Mouse (Mus musculus): ENCODE data around the gene Tmem218.

Tmem218 gene

DNA sequence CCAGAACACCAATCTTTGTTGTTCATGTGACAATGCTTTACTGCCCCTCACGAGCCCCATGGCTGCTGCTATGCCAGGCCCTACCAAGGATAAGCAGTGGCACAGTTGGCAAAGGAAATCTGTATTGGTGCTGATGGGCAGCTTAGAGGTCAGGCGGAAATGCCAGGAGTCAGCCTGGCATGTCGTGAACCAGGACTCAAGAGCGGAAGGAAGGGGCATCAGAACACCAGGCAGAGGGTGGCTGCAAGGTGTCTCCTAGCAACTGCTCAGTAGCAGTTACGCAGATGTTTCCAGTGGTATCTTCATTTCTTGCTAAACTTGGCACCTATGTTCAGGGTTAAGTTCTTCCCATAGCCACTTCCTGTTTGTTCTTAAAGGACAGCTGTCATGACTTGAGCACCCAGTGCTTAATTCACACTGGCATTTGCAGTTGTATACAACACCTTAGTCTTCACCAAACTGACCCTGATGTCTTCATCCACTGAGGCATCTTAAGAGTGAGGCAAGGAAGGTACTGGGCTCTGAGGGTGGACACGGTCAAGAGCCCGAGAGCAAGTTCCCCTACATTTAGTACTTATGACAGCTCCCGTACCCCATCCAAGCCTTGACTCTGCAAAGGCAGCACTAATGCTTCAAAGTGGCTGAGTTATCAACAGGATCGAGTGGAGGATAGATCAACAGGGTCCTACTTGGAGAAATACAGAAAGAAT, 22.6 kb downstream of the Tmem218 start:
- no peak for ATAC-seq (ENCODE audit: insufficient number of reproducible peaks, low FRiP score, low TSS enrichment)

DNA sequence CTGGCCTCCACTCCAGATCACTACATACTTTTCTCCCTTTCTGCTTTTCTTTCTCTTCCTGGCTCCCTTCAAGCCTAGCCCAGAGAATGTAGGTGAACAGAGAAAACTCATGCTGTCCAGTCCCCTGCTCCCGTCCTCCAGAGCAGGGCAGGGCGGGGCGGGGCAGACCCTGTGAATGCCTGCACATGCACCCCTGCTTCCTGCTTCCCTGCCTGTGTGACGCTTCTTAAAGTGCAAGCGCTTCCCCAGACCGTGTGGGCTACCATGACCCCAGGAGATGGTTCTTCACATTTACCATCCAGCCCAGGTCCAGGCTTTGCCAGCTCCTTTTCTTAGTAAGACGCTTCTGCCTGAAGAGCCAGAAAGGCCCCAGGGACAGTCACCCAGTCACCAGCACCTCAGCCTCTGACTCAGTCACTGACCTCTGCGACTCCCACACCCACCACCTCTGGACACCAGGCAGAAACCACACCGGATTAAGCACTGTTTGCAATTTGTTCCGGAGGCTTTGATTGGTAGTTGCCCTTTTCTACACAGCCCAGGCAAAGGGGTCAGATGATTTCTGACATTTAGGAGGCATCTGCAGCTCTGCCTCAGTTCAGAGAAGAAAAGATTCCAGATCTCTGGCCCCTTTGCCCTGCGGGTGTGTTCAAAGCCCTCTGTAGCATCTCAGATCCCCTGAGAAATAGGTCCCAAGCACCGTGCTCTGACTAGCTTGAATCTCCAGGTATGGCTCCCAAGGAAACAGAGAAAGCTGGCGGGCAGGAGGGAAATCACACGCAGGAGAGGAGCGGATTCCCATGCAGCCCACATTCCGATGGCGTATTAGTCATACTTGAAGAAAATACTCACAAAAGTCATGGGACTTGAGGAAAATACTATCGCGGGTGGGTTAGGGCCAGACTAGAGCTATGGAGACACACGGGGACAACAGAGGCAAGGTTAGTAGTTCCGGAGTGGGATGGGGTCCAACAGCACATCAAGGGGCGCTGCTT, 24.5 kb downstream of the Tmem218 start:
- ATAC-seq (ENCODE audit: insufficient number of reproducible peaks, low FRiP score, low TSS enrichment) = no peak

- no peak for ATAC-seq (ENCODE audit: insufficient number of reproducible peaks, low FRiP score, low TSS enrichment)
Observed at GRCm38 (mm10) chr9:37235951-37236737, 28.1 kb downstream of the Tmem218 start.

- no peak for ATAC-seq (ENCODE audit: insufficient number of reproducible peaks, low FRiP score, low TSS enrichment)
Observed at GRCm38 (mm10) chr9:37242764-37243163, 34.7 kb downstream of the Tmem218 start.

- ATAC-seq (ENCODE audit: insufficient number of reproducible peaks, low FRiP score, low TSS enrichment) = no peak
Observed at GRCm38 (mm10) chr9:37244600-37244999, 36.6 kb downstream of the Tmem218 start.

GRCm38 (mm10) chr9:37245404-37245803, 37.4 kb downstream of the Tmem218 start:
- ATAC-seq (ENCODE audit: insufficient number of reproducible peaks, low FRiP score, low TSS enrichment) = no peak

DNA sequence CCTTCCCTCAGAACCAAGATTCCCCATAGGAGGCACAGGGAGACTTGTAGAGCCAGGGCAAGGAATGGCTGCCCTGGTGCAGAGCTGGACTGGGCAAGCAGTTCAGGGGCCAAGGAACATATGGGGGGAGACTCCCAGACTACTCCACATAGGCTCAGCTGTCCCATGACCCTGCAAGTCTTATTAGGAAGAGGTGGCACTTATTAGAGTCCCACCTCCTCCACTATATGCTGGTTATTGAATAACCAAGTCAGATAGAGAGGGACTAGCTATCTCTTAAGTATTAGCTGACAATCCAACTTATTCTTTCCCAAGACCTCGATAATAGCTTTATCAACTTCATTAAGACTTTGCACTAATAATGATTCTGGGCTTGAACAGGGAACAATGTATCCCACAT, 37.8 kb downstream of the Tmem218 start:
- ATAC-seq (ENCODE audit: insufficient number of reproducible peaks, low FRiP score, low TSS enrichment) = no peak

DNA sequence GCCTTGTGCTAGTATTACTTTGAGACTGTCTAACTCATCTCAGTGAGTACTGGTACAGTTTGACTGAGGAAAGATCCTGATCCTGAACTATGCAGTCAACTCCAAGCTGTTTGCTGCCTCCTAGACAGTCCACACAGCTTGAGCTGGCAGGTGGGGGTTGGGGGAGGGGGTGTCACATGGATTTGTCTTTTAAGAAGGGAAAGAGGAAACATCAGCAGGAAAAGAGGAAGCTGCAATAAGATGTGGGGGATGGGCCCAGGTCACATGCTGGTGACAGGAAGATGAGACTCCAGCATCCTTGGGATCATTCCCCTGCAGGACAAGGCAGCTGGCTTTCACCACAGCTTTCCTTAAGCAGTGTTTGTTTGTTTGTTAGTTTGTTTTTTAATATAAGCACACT, 39.4 kb downstream of the Tmem218 start:
- ATAC-seq (ENCODE audit: insufficient number of reproducible peaks, low FRiP score, low TSS enrichment) = no peak

GRCm38 (mm10) chr9:37248381-37248906, 40.4 kb downstream of the Tmem218 start:
- ATAC-seq (ENCODE audit: insufficient number of reproducible peaks, low FRiP score, low TSS enrichment) = no peak

DNA sequence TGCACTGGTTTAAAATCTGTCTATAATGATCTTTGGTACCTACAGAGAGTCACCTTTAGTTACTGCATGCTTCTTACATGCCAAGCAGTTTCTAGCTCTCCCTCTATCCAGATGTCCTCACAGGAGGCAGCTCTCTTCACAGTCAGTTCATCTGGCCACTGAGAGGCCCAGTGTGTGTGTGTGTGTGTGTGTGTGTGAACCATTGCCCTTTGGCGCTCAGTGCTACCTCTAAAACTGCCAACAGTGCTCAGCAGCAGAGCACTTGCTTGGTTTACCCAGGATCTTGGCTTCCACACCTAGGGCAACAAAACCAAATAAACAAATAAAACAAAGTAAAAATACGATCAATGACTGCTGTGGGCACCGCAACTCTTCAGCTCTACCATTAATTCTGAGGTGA, 42.0 kb downstream of the Tmem218 start:
- no peak for ATAC-seq (ENCODE audit: insufficient number of reproducible peaks, low FRiP score, low TSS enrichment)

DNA sequence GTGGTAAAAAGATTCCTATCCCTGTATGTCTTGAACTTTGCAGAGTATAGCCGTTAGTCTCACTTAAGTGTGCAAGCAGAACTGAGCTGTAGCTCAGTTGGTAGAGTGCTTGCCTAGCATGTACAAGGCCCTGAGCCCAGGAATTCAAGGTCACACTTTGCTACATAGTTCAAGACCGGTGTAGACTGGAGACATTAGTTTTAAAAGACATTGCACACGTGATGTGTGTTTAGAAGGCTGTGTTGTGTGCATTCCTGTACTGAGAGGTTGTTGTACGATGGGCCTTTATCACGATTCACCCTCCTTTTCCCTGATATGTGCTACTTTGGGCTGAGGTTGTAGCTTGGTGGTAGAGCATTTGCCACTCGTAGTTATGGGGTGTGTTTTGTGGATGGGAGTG, 42.6 kb downstream of the Tmem218 start:
- no peak for ATAC-seq (ENCODE audit: insufficient number of reproducible peaks, low FRiP score, low TSS enrichment)

DNA sequence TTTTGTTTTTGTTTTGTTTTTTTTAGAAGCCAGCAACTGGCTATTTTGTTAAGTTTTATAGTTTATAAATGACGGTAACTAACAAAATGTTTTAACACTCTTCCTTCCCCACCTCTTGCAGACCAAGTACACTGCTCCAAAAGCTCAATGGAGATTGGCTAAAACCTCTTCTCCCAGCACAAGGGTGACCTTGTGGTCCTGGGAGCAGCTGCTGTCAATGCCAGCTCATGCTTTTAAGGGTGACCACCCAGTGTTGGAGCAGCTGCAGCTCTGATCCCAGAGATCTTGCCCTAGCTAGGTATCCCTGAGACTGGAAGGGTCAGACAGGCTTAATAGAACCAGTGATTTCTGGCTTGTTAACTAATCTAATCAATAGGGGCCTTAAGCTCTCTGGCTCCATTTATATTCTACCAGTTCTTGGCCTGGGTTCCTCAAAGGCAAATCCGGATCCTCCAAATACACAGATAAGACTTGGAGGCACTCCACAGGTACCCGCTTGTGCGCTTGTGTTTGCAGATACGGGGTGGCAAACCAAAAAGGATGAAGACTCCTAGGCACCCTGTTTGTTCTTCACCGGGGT, 46.6 kb downstream of the Tmem218 start:
- no peak for ATAC-seq (ENCODE audit: insufficient number of reproducible peaks, low FRiP score, low TSS enrichment)

DNA sequence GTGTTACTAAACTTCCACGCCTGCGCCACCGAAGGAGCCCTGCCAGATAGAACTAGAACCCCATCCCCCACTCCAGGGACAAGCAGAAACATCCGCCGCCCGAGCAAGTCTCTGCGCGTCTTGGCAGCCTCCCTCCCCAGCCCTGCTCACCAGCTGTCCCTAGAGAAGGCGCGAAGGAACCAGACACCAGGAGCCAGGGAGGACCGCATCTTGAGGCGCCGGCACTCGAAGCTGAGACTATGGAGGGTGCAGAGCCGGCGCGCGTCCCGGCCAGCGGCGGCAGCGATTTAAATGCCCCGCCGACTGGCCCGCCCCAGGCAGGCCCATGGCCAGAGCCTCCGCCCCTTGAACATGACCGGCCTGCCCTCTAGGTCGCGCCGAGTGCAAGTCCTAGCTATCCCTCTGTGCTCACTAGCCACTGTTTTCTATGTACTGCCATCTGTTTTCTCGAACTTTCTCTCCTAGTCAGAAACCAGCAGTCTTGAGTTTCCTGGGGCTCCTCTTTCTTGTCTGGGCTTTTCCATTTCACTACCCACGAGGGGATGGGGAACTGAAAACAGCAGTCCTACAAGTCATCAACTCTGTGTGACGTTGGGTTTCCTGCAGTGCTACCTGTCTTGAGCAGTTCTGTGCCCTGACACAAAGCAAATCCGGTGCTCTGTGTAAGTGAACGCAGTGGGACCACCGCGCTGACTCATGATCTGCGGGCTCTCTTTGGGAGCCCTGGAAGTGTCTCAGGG, 47.3 kb downstream of the Tmem218 start, which contains the start of gene Slc37a2:
TSS of gene Slc37a2 (minus strand) at position 590 of the 740 bp plus-strand sequence.
- ATAC-seq (ENCODE audit: insufficient number of reproducible peaks, low FRiP score, low TSS enrichment) = peak; percentile 66

DNA sequence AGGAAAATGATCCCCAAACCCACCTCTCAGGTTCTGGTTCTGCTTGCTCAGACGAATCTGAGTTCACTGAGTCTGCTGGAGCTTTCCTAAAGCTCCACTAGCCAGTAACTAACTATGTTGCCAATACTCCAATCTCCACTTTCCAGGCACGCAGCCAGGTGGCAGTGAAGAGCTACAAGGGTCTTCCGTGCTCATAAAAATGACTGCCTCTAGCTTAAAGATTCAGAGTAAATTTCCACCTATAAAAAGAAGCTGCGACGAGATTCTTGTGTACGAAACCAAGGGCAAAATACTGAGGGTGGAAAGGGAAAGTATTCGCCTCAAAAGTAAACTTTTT, 47.8 kb downstream of the Tmem218 start:
- ATAC-seq (ENCODE audit: insufficient number of reproducible peaks, low FRiP score, low TSS enrichment) = no peak

DNA sequence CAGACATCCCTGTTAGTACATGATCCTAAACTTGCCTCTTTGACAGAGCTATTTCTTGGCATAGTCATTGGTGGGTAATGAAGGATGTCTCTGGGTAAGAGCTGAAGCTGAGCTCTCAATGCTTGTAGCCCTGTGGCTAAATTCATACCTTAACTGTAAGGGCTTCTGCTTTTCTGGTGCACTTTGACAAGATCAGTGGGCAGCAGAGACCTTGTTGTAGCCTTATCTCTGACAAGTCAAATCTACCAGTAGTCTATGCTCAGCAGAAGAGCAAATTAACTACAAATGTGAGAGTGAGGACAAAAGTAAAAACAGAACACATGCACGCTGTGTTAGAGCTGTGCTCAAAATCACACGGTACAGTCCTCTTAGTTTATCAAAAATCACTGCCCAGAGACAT, 58.6 kb downstream of the Tmem218 start:
- ATAC-seq (ENCODE audit: insufficient number of reproducible peaks, low FRiP score, low TSS enrichment) = no peak

Data from cerebellum, adult (tissue).